Mouse (Mus musculus) natural killer cell, adult 2 months (primary cell): ENCODE results near the gene Gas2.

ENCODE experiments used
- DNase-seq, 2 experiments: peaks; one replicate each; pipeline ENCODE4 v3.0.0; 2022; ENCODE audit warnings: low spot score in 2 of 2

Gas2 gene

DNA sequence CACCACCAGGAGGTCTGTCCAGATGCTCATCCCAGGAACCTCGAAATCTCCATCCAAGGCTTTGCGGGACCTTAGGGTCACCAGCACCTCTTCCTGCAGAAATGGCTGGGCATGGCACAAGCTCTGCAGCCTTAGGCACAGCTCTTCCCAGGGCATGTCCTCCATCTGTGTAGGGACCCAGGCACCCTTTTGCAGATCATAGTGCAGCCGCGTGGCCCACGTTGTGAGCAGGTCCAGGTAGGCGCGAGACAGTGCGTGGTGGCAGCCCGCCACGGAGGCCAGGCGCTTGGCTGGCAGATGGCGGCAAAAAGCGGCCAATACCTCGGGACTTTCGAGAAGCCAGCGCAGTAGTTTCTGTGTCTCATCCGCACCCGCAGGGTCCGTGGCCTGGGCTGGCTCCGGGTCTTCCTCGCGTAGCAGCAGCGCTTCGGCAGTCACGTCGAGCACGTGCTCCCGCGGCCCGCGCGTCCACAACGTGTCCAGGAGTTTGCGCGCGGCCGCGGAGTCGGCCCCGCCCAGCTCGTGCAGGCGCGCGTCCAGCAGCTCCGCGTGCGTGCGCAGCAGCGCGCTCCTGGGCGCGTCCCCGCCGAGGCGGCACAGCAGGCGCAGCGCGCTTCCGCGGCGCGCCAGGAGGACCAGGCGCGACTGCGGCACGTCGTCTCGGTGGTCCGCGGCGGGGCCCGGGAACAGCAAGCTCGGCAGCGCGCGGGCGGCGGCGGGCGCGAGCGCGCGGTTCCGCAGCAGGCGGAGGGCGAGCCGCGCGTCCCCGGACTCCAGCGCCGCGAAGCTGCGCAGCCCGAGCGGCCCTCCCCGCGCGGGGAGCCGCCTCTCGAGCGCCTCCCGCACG is at the start of gene Gas2:
TSS of gene Gas2 (plus strand) at position 766 of the 847 bp plus-strand sequence.
- DNase-seq = peak; percentile 77 to 82

DNA sequence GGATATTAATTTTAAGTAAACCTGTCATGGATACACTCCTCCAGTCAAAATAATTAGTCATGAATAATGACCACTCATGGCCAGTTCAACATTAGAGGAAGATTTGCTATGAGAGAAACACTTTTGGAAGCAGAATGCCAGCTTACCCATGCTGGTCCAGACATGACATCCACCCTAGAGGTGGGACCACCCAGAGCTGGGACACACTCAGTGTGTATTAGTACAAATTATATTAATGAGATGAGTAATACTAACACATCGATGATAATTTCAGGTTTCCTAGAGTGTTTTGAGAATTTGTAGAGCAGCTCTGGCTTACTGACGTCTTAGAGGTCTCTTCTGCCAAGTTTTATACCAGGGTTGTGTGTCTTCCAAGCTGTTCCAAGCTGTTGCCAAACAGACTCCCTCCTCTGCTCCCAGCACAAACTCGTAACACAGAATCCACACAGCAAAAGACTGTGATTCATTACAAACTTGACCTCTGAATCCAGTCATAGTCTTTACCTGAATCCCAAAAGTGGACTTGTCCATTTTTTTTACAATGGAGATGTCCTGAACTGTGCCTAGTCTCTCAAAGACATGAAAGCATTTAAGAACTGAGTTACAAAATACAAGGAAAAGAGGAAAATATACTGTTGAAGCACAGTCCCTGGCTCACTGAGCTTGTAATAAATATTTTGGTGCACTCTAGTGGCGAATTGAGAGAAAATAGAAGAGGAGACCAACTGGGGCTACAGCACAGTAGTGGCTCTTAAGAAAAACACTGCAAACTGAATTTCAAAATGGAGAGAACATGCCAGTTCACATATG is 46.1 kb upstream of the Gas2 start:
- DNase-seq = peak in 1 of 2 experiments; percentile 6

DNA sequence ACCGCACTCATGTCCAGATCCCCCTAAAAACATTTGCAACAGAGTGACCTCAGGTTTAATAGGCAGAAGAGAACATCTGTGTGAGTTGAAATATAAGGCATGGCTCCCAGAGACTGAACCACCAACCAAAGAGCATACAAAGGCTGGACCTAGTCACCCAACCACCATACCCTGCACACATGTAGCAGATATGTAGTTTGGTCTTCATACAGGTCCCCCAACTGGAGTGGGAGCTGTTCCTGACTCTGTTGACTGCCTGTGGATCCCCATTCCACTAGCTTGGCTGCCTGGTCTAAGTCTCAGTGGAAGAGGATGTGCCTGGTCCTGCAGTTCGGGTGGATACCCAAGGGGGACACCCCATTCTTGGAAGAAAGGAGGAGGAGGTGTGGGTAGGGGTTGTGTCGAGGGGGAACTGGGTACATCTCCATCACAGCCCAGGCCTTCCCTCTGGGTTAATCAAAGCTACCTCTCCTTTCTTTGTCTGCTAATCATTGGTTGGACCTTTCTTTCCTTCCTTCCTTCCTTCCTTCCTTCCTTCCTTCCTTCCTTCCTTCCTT is 45.5 kb upstream of the Gas2 start:
- no peak for DNase-seq

DNA sequence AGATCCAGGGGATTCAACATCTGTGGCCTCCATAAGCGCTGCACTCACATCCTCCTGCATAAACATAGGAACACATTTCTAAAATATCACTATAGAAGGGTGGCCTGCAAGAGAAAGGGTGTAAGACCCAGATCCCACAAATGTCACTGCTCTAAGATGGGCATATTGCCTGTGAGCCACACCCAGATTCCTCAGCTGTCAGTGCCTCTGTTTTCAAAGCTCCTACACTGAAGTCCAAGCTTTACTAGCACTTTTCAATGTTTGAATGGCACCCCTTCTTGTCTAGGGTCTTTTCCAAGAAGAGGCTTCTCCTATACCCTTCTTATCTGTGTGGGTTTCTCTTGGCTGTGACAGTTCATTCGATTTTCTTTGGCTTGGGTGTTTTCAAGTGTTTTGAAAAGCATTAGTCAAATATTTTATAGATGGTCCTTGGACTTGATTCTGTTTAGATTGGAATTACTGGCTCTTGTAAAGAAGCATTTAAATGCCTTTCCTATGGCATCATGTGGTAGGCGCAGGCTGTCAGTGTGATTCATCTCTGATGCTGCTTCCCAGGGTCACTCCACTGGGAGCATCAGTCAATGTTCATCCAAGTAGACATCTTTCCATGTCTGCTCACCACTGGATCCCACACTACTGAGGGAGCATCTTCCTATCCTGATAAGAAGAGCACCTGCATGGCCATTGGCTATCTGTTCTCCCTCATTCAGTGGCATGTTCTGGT is 43.4 kb upstream of the Gas2 start:
- no peak for DNase-seq

DNA sequence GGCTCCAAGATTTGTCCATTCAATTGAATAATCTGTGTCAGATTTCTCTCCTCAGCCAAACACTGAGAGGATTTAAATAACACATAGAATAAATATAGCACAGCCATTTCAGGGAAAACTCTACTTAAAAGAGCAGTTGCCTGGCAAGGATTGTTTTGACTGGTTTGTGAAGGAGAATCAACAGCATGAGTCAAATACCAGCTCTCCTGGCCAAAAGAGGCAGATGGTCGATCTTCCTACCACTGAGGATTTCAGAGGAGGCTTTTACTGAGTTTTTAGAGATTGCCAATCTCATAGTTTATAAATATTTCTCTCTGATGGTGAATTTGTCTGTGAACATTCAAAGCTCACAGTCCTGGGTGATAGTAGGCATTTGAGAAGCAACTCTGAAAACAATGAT is 41.9 kb upstream of the Gas2 start:
- DNase-seq = no peak

DNA sequence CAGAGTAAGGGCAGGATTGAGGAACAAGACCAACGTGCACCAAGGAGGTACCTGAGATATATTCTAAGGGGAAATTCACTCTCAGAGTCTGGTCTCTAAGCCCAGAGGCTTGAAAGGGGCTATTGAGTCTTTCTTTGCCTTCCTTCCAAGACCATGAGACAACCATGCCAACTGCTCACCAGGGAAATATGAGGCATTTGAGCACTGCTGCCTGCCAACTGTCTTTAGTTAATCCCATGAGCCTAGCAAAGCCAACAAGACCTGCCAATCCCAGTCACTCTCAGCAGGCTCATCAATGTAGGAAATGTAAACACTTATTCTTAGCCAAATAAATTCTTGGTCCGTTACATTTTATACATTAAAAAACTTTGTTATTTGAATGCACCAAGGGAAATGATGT is 40.3 kb upstream of the Gas2 start:
- DNase-seq = no peak

DNA sequence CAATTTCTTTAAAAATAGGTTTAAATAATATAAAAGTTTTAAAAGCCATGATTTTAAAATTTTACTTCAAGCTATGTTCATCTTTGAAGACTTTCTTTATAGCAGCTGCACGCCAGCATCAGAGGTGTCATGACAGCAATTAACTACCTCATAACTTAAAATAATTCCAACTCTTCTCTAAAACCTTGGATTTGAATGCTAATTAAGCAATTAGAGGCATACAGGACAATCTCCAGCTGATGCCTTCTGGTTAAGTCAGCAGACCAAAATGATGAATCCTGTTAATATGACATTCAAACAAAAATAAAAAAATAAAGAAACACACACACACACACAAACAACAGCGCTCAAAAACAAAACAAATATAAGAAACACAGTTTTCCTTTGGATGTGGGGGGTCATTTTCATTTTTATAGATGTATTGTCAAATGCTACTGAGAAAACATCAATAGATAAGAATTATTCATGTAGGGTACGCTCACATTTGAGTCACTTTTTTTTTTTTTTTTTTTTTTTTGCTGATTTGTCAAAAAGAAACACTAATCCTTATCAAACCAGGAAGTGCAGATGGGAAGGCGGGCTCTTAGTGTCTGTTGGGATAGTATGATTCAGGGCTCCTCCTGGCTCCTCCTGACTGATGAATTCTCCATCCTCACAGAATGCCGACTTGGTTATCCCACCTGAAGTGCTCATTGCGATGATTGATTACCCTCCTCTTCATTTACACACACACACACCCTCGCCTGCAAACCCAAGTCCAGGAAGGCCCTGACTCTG is 38.1 kb upstream of the Gas2 start:
- DNase-seq = no peak

DNA sequence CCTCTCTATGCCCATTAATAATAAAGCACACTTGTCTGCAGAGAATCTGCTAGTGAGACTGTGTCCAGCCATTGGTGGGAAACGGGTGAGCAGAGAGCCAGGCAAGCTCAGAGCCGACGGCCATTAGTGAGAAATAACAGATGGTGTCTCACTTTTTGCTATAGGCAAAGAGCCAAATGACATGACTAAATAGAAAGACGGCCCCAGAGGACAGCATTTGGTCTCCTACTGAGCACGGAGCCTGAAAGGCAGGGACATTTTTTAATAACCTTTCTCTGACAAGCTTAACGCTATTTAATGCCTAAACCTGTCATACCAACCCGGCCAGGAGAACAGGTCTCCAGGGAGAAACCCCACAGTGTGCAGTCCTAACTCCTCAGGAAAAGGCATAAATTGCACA is 29.9 kb upstream of the Gas2 start:
- DNase-seq = no peak

DNA sequence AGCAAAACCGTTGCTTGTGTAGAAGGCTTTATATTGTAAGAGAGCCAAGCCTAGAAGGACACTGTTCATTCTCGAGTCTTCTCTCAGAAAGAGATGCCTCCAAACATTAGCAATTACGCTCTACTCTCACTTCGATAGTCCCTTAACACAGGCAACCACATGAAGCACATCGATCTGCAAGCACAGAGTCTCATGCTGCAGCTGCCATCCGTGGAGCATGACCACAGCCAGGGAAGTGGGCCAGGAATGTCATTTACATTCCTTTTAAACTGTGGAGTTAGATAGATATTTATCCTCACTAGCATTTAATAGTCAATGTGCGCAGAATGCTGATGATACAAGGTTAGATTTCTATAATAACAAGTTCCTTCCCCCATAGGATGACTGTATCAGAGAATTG is 21.3 kb upstream of the Gas2 start:
- DNase-seq = no peak

DNA sequence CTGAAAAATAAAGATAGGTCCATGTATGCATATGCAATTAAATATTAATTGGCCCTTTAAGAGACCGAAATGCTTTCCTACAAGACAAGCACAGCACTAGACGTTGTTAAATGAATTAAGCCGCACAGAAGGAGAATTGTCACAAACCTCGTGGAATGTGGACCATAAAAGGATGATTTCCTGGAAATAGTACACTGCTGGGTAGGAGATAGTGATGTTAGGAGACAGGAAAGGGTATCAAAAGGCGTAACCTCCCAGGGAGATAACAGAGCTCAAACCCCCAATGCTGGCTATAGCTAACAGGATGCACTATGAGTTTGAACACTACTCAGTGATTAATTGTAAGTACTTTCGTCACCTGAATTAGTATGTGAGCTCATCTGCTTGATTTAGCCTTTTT is 10.9 kb upstream of the Gas2 start:
- DNase-seq = no peak

DNA sequence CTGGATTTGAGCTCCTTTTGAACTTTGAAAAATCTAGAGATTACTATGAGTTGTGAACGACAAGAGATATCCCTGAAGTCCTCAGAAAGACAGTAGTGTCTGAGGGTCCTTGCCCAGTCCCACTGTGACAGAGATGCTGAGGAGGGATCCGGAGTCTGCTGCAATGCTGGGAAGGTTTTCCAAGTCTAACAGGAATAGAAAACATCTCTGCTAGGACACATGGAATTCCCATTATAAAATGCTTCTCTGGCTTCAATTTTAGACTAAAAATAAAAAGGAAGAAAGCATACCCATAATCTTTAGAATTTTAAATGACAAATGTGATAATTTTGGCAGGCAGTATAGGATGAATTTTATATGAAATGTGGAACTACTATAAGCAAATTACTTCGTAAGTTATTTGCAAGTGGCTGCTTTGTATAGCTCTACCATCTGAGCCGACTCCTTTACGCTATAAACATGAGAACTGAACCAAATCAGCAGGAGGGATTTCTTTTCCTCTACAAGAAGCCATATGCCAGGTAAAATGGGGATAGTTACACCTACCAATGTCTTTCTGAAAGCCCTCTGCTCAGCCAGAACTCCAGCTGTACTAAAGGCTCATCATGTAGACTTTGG is 9.8 kb upstream of the Gas2 start:
- no peak for DNase-seq

DNA sequence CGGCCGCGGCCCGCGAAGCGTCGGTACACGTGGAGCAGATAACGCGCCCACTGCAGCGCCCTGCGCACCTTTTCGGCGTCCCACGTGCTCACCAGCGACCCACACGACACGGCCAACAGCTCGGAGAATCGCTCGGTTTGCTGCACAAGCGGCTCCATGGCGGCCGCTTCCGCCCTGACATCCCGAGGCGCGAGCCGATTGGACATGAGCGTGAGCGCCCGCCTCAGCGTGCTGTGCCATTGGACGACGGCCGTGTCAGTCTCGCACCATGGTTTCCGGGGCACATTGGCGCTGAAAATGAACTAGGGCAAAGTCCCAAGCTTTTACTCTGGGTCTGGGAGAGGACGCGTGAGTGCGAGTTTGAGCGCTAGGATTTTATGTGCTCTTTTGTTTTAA is 280 bp downstream of the Gas2 start, which contains the start of gene Fancf:
TSS of gene Fancf (minus strand) at position 171 of the 396 bp plus-strand sequence.
- DNase-seq = peak; percentile 94

DNA sequence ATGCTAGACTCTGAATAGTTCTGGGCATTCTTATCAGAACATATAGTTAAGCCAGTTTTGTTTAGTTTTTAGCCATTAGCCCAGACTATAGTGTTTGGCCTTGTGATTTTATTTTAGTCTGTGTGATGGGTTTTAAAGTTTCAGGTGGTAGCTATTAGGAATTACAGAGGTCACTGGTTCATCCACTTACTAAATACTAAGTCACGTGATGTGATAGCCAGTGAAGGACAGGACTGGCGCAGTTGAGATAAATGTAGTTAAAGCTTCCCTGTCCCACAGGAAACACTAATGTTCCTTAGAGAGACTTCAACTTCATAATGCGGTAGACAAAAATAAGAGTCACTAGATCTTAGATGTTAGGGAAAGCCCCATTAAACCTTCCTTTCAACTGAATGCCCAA is 1.0 kb downstream of the Gas2 start:
- DNase-seq = no peak

DNA sequence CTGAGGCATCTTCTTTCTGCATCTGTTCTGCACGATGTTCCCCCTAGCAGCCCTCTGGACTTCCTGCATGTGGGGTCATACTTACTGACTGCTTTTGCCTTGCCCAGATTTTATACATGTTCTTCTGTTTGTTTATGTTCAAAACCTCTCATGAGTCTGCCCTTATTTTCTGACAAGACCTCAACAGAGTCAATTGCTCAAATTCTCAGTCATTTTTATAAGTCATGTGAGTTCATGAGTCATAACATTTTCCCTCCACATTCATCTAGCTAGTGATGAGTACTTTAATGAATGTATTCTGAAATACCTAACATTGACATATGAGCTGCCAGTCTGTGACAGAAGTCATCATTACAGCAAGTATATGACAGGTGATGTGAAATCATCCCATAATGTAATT is 3.5 kb downstream of the Gas2 start:
- DNase-seq = no peak

DNA sequence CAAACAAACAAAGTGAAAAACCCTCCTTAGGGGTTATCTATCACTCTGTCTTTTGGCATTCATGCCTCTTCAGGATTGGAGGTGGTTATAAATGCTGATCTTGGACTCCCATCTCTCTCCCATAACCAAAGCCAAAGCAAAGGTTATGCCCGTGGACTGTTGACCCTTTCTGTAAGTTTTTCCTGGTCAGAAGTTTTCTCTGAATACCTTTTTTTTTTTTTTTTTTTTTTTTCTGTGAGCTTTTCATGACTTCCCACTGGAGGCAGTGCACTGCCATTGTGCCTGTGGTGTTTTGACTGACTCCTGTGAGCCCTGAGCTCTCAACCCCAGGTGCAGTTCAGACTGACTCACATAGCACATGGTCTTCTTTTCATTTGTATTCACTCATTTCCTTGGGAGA is 6.2 kb downstream of the Gas2 start:
- no peak for DNase-seq

DNA sequence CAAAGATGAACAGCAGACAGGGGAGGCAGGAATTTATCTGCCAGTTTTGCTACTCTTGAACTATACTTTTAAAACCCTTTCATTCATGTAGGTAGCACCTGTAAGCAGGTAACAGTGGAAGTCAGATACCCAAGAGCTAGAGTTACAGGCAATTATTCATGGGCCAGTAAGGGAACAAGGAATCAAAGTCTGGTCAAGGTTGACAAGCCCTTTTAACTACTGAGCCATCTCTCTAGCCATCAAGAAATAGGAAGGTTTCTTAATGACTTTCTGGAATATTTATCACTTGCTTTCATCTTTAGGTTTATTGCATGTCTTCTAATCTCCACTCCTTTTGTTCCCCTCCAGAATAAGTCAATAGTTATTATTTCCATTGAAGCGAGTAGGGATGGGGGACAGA is 10.2 kb downstream of the Gas2 start:
- no peak for DNase-seq

DNA sequence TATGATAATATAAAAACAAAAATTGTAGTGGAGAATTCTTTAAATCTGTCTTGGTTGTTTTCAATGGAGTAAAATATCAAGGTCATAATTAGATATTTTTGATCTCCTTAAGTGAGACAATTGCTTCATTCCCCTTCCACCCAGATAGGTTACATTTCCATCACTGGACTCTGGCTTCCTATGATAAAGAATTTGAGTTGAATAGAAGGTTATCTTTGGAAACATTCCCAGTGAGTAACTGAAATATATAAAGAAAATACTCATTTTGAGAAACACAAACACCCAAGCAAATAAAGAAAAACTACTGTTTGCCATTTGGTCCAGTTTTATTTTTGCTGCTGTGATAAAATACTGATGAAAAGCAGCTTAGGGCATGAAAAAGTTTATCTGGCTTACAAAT is 10.8 kb downstream of the Gas2 start:
- DNase-seq = no peak

DNA sequence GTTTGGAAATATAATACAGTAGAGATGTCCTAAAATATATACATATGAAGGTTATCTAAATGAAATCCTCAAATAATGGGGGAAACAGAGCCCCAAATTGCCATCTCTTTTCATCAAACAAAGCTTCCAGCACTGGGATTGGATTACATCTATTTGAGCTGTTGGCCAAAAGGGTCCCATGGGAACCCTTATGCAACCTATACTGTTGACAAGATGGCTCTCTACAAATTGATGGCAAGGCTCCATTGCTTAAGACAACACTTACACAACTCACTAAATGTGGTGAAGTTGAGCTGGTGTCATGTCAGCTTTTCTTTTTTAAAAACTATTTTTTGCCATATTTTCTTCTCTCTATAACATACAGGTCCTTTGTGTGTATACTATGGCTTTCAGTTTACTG is 14.5 kb downstream of the Gas2 start:
- no peak for DNase-seq

DNA sequence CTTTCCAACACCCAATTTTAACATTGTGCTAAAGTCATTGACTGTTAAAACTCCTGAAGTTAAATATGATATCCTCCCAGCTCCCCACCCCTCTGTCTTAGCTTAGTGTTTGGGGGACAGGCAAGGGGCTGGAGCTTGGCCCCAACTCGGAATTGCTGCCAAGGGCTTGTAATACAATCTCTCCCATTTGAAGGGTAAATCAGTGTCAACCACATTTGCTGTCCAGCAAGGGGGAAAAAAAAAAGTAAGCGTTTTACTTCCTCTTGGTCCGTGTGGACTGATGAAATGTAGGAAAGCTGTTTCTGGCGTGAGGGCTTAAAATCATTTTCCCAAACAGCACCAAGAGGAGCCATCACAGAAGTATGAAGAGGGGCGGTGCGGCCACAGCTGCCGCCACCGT is 16.9 kb downstream of the Gas2 start:
- DNase-seq = no peak

DNA sequence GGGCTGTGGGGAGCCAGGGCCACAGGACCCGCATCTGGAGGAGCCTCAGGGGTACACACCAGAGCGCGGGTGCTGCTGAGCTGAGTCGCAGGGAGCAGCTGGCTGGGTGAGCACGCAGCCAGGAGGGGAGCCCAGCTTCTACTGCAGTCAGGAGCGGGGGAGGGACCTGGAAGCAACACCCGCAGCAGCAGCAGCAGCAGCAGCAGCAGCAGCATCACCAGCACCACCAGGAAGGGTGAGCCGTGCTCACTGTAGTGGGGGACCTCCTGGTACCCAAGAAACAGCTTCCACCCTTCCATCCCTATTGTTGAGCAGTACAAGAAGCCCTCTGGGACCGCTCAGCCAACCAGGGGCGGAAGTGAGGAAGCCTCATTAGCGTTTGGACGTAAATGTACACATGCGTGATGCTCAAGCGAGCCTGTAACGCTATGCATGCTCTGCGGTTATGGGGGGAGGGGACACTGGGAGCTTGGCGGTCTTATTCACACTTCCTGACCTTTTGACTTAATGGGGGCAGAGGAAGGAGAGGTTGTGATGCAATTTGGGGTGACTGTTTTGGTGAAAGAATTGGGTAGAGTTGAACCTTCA is 17.4 kb downstream of the Gas2 start:
- peak; percentile 33 to 36 for DNase-seq
